Mouse (Mus musculus): ENCODE data around the gene Mpped2.

Gene Mpped2

GRCm38 (mm10) chr2:106815898-106816297 lies 122.8 kb downstream of the Mpped2 start:
- no peak for DNase-seq (ENCODE audit: low spot score)

GRCm38 (mm10) chr2:106821292-106821691 lies 128.2 kb downstream of the Mpped2 start:
- no peak for DNase-seq (ENCODE audit: low spot score)

- DNase-seq (ENCODE audit: low spot score): no peak
Observed at GRCm38 (mm10) chr2:106821883-106822282, 128.8 kb downstream of the Mpped2 start.

DNA sequence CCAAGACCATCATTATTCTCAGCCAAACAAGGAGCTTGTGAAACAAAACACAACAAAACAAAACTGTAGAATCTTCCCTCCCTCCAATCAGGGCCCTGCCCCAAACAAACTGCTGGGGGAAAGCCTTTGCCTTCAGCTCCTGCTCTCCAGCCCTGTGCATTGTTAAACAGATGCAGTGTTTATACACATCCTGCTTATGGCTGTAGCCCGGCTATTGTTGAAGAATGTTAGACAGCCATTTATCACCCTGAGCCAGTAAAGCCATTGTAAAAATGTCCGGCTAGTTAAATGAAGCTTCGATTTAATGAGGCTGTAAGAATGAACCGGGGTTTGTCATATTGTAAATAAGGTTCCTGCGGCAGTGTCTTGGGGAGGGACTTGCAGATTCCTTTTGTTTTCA lies 129.5 kb downstream of the Mpped2 start:
- no peak for DNase-seq (ENCODE audit: low spot score)

DNA sequence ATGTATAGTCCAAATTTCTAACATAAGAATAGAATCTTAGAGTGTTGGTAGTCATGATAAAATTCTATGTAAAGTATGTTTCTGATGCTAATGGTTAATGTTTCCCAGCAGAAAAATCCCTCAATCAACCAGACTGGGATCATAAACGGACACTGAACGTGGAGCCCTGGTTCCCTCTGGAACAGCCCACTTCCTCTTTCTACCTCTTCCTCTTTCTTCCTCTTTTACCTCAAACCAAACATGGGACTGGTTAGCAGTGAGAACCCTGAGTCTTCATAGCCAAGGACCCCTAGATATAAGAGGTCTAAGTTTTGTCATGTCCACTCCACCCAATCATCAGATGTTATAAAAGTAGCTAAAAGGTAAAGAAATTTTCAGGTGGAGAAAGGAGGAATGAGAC lies 132.4 kb downstream of the Mpped2 start:
- DNase-seq (ENCODE audit: low spot score): no peak

DNA sequence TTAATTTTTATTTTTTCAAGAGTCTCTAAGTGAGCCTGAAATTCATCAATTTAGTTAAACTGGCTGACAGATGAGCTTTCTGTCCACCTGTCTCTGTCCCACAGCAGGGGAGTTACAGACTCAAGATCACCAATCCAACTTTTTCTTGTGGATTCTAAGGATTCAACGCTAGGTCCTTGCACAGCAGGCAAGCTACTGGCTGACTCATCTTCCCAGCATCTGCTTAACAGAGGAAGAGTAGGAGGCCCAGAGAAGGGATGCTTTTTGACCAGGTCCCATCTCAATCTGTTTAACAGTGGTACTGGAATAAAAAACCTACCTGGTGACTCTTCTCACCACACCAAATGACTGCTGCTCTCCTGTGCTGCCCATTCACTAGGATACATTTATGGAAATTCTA lies 133.0 kb downstream of the Mpped2 start:
- no peak for DNase-seq (ENCODE audit: low spot score)

DNA sequence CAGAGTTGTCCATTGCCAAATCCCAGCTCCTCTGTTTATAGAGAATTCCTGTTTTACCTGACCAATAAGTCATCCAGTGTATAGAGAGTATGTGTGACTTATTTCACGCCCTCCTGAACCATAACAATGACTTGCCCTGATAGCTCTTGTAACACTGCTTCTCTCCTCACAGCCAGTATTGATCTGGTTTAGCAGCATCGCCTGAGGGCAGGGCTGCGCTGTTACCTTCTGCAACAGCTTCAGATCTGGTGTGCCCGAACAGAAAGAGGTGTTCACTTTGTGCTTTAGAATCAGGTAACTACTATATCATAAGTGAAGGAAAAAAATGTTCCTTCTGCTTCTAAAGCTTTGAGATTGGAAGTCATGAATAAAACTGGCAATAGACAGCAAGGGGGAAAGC lies 133.7 kb downstream of the Mpped2 start:
- DNase-seq (ENCODE audit: low spot score): no peak

DNA sequence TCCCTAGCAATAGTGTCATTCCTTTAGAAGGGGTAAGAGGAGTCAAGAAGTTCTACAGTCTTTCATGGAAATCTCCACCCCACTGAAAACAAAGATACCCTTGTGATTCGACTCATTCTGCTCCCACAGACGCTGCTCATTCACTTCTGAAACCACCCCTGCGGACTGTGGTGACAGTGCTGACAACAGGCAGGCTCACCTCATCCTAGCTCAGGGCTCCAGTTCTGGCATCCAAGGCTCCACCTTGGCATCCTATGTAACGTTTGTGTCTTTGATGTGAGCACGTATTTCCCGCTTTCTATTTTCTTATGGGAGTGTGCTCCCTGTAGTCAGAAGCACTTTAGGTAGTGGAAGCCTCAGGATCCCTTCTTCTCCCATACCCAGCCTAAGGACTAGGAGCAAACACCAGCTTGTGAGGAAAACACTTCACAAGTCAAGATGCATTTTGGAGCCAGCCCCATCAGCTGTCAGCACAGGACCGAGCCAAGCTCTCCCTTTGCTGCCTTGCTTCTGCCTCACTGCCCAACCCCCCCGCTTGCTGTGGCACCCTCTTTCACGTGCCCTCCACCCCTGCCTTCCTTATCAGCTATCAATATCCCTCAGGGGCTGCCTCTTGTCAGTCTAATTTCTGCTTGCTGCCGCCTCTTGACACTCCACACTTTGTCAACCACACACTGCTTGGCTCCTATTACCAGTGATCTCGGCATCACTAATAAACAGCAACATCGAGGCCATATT lies 135.7 kb downstream of the Mpped2 start:
- no peak for DNase-seq (ENCODE audit: low spot score)

- DNase-seq (ENCODE audit: low spot score): no peak
Observed at GRCm38 (mm10) chr2:106829420-106829819, 136.4 kb downstream of the Mpped2 start.

DNA sequence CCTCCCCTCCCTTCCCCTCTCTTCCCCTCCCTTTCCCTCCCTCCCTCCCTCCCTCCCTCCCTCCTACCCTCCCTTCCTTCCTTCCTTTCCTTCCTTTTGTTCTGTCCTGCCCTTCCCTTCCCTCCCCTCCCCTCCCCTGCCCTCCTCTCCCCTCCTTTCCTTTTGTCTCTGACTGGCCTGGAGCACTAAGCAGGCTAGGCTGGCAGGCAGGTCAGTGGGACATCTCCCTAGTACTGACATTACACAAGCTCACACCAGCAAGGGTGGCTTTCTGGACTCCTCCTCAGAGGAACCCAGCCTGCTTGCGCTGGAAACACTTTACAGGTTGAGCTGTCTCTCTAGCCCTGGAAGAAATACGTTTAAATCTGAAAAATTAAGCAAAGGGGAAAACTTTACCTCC lies 139.5 kb downstream of the Mpped2 start:
- no peak for DNase-seq (ENCODE audit: low spot score)

GRCm38 (mm10) chr2:106833212-106833611 lies 140.1 kb downstream of the Mpped2 start:
- no peak for DNase-seq (ENCODE audit: low spot score)

GRCm38 (mm10) chr2:106835321-106835720 lies 142.3 kb downstream of the Mpped2 start:
- DNase-seq (ENCODE audit: low spot score): no peak

DNA sequence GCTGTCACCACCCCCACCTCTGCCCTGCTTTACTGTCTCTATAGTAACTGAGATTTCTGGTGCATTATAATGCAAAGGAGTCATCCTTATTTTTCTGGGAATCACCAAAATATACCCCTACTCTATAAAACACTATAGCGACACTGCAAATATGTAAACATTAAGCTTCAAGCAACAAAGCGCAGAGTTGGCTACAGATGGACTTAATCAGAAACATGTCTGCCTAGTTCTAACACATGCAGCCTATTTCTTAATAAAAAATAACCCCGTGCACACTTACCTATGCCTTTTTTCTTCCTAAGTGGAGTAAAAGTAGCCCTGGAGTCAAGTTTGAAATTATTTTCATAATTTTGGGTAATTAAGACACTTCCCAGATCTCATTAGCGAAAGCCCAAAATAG lies 144.2 kb downstream of the Mpped2 start:
- no peak for DNase-seq (ENCODE audit: low spot score)

DNA sequence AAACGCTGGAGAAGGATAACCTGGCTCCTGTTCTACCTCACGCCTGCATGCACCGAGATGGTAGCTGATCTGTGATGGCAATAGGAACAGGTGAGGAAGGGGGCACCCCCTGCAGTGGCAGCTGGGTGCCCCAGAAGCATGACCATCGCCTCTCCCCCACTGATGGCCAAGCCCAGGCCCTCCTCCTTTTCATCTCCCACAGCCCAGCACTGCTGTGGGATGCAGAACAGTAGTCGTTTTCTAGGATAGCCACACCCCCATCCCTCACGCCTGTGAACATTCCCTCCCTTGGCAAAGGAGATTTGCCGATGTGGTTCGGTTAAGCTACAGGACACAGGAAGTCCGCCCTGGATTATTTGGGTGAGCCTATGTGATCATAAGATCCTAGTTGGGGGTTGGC lies 151.1 kb downstream of the Mpped2 start:
- DNase-seq (ENCODE audit: low spot score): no peak

GRCm38 (mm10) chr2:106844766-106845678 lies 152.0 kb downstream of the Mpped2 start:
- DNase-seq (ENCODE audit: low spot score): no peak

- DNase-seq (ENCODE audit: low spot score): no peak
Observed at GRCm38 (mm10) chr2:106846511-106846910, 153.4 kb downstream of the Mpped2 start.

DNA sequence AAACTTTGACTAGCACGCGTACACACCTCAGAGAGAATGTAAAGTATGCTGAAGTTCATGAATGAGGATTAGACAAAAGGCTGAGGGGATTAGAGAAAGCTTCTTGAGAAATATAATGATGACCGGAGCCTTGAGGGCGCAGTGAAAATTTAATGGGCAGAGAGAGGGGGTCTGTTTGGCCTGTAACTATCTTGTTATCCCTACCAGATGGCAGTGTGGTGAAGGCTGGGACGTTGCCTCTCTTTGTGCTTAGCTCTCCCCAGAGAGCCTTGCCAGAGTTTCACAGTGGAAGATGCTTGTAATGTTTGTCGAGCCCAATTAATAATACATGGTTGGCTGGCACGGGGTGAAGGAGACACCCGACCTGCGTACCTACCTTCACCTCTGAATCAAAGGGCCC lies 156.3 kb downstream of the Mpped2 start:
- DNase-seq (ENCODE audit: low spot score): no peak

DNA sequence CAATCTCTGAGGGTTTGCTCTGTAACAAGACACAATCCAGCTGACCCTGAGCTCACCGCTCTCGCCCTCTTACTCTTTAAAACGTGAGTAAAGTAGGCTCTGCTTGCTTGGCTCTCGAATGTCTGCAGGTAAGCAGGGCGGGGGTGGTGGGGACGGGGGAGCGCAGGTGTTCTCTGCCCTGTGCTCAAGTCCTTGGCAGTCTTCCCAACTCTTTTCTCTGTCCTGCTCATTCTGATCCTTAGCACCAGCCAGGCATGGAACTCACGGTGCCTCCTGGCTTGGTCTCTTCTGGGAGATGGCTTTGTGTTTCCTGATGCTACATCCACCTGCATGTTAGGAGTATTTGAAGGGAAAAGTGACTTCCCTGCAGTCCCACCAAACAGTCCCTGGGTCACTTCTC lies 158.4 kb downstream of the Mpped2 start:
- DNase-seq (ENCODE audit: low spot score): no peak

DNA sequence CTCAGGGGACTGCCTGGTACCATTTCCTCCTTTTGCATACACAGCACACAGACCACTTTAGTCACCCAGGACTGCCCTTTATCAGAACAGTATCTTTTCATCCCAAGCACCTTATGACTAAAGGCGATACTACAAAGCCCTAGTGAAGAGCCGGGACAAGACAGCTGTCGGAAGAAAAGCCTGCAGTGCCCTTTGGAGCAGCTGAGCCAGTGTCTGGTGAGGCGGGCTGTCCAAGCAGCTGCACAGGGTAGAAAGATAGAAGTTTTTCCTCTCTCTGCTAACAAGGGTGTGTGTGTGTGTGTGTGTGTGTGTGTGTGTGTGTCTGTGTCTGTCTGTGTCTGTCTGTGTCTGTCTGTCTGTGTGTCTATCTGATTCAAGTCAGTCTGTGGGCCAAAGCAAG lies 161.1 kb downstream of the Mpped2 start:
- no peak for DNase-seq (ENCODE audit: low spot score)

- peak; percentile 45 for DNase-seq (ENCODE audit: low spot score)
Observed at GRCm38 (mm10) chr2:106854758-106855157, 161.7 kb downstream of the Mpped2 start.

GRCm38 (mm10) chr2:106855184-106855583 lies 162.1 kb downstream of the Mpped2 start:
- no peak for DNase-seq (ENCODE audit: low spot score)

- peak; percentile 55 for DNase-seq (ENCODE audit: low spot score)
Observed at GRCm38 (mm10) chr2:106855623-106856350, 162.7 kb downstream of the Mpped2 start.
